Mouse (Mus musculus) midbrain, embryonic 15.5 days (tissue): ENCODE data around the gene Lsm10. TPM values are rescaled to one million over a fixed set of nuclear protein-coding genes. Genes with fewer than 3 reads are reported as not detected.

Source experiments
- ATAC-seq: fragments of 200-750 bp; cut with Nextera tagmentation; replicated peaks from 2 replicates; pipeline ENCODE4 v1.8.0; 2017; ENCODE audit warnings: moderate TSS enrichment
- H3K27ac ChIP-seq: fragments of 300-500 bp; sonication (generic); 2 replicates; pipeline ENCODE4 v1.5.1; 2015; ENCODE audit warnings: mild to moderate bottlenecking, inconsistent platforms
- H3K27me3 ChIP-seq: fragments of 300-500 bp; sonication (generic); replicated peaks from 2 replicates; pipeline ENCODE4 v1.6.1; 2015; ENCODE audit warnings: inconsistent platforms
- H3K36me3 ChIP-seq: fragments of 300-500 bp; sonication (generic); replicated peaks from 2 replicates; pipeline ENCODE4 v1.6.1; 2015; ENCODE audit warnings: inconsistent platforms
- H3K4me1 ChIP-seq: fragments of 300-500 bp; sonication (generic); 2 replicates; pipeline ENCODE4 v1.6.1; 2015; ENCODE audit warnings: inconsistent platforms
- H3K4me2 ChIP-seq: fragments of 300-500 bp; sonication (generic); 2 replicates; pipeline ENCODE4 v1.6.1; 2015; ENCODE audit warnings: inconsistent platforms, mild to moderate bottlenecking, moderate library complexity
- H3K4me3 ChIP-seq: fragments of 300-500 bp; sonication (generic); 2 replicates; pipeline ENCODE4 v1.5.1; 2015; ENCODE audit warnings: mild to moderate bottlenecking, inconsistent platforms
- H3K9ac ChIP-seq: fragments of 300-500 bp; sonication (generic); 2 replicates; pipeline ENCODE4 v1.6.1; 2015; ENCODE audit warnings: mild to moderate bottlenecking, inconsistent platforms
- H3K9me3 ChIP-seq: fragments of 300-500 bp; sonication (generic); 2 replicates; pipeline ENCODE4 v1.6.1; 2016; ENCODE audit warnings: inconsistent platforms
- WGBS: fragments of 180-500 bp; shearing (Covaris S2); methylation state at CpG from one replicate; pipeline ENCODE4 v1.1.7; 2015; ENCODE audit warnings: mixed read lengths; 5-methylcytosine and 5-hydroxymethylcytosine counted together
- polyA plus RNA-seq: library from polyadenylated mRNA; unstranded; fragments of >200 nt; fragmentation: Nextera tagmentation; extraction: Ambion mirVana; gene quantifications from 2 replicates; pipeline ENCODE4 v1.2.1, GENCODE M21; 2015

Lsm10 gene
- polyA plus RNA-seq, 1 experiment from 2014 or later = 53.0 TPM

- H3K4me3 ChIP-seq = no peak overlapping the region; the same call in 1 of the 2 replicates
- no peak for ATAC-seq
- no peak overlapping the region for H3K9ac ChIP-seq
These were observed 5.8 kb downstream of the Lsm10 start for GRCm38 (mm10) chr4:126102061-126102841.

GRCm38 (mm10) chr4:126103057-126103581, 6.7 kb downstream of the Lsm10 start:
- no peaks in the 10 kb centered on the region for H3K36me3 ChIP-seq
- H3K27ac ChIP-seq = peak overlapping the region; percentile 84
- ATAC-seq = peak; percentile 47
- no peaks in the 10 kb centered on the region for H3K27me3 ChIP-seq
- peaks cover 58% of the 10 kb centered on the region for H3K4me1 ChIP-seq
- H3K9ac ChIP-seq = peak overlapping the region; percentile 50
- H3K9me3 ChIP-seq = no peaks in the 10 kb centered on the region
- H3K4me3 ChIP-seq = peak overlapping the region; percentile 96
- H3K4me2 ChIP-seq = peak overlapping the region; percentile 68
- under 1% methylated on average over 15 of the region's 15 CpGs for WGBS

More at GRCm38 (mm10) chr4:126102061-126102841, 5.8 kb downstream of the Lsm10 start:
- no peaks in the 10 kb centered on the region for H3K36me3 ChIP-seq
- H3K9me3 ChIP-seq = no peaks in the 10 kb centered on the region
- H3K27me3 ChIP-seq = no peaks in the 10 kb centered on the region
- 41% methylated on average over 7 of the region's 7 CpGs for WGBS
- peak overlapping the region; percentile 84 for H3K27ac ChIP-seq
- peak overlapping the region; percentile 68 for H3K4me2 ChIP-seq
- peaks cover 53% of the 10 kb centered on the region for H3K4me1 ChIP-seq

GRCm38 (mm10) chr4:126103590-126104068, 7.2 kb downstream of the Lsm10 start, which contains the start of gene Stk40:
Gene Stk40 (plus strand): TSS chr4:126103957.
- peak; percentile 96 for ATAC-seq
- Histone ChIP-seq H3K9ac (peak within 1 kb of the TSS; percentile 89), H3K27ac (peak within 1 kb of the TSS; percentile 84), H3K9me3 (no peaks in the 10 kb centered on the region), H3K4me3 (peak within 1 kb of the TSS; percentile 96), H3K27me3 (no peaks in the 10 kb centered on the region), H3K36me3 (no peaks in the 10 kb centered on the region), H3K4me1 (peaks cover 63% of the 10 kb centered on the region), H3K4me2 (peak within 1 kb of the TSS; percentile 87)
- WGBS = under 1% methylated on average over 25 of the region's 34 CpGs

GRCm38 (mm10) chr4:126104261-126105075, 8.0 kb downstream of the Lsm10 start:
- H3K4me3 ChIP-seq = peak overlapping the region; percentile 96
- no peaks in the 10 kb centered on the region for H3K36me3 ChIP-seq
- H3K27me3 ChIP-seq = no peaks in the 10 kb centered on the region
- H3K4me1 ChIP-seq = peaks cover 68% of the 10 kb centered on the region
- H3K4me2 ChIP-seq = peak overlapping the region; percentile 87
- no peaks in the 10 kb centered on the region for H3K9me3 ChIP-seq
- peak overlapping the region; percentile 84 for H3K27ac ChIP-seq
- 2% methylated on average over 34 of the region's 34 CpGs for WGBS
- ATAC-seq = peak; percentile 45
- peak overlapping the region; percentile 89 for H3K9ac ChIP-seq

- WGBS = 47% methylated on average over 7 of the region's 7 CpGs
- H3K4me3 ChIP-seq = peak overlapping the region; percentile 96
- H3K4me1 ChIP-seq = peaks cover 72% of the 10 kb centered on the region
- peak overlapping the region; percentile 87 for H3K4me2 ChIP-seq
- H3K9me3 ChIP-seq = no peaks in the 10 kb centered on the region
- no peak for ATAC-seq
- no peak overlapping the region for H3K27ac ChIP-seq
- H3K27me3 ChIP-seq = no peaks in the 10 kb centered on the region
- no peaks in the 10 kb centered on the region for H3K36me3 ChIP-seq
- H3K9ac ChIP-seq = peak overlapping the region; percentile 89; the same call in 1 of the 2 replicates
These were observed 8.8 kb downstream of the Lsm10 start for GRCm38 (mm10) chr4:126105131-126105783.

GRCm38 (mm10) chr4:126108061-126108740, 11.8 kb downstream of the Lsm10 start:
- Histone ChIP-seq H3K27me3 (no peaks in the 10 kb centered on the region), H3K4me3 (no peak overlapping the region), H3K4me2 (no peak overlapping the region; the same call in 1 of the 2 replicates), H3K9me3 (no peaks in the 10 kb centered on the region), H3K27ac (peak overlapping the region; percentile 56), H3K36me3 (no peaks in the 10 kb centered on the region), H3K4me1 (peaks cover 69% of the 10 kb centered on the region), H3K9ac (no peak overlapping the region; the same call in 1 of the 2 replicates)
- ATAC-seq = no peak
- WGBS = 20% methylated on average over 8 of the region's 8 CpGs

- 74% methylated on average over 10 of the region's 10 CpGs for WGBS
- peak overlapping the region; percentile 72 for H3K27ac ChIP-seq
- no peaks in the 10 kb centered on the region for H3K27me3 ChIP-seq
- H3K4me3 ChIP-seq = no peak overlapping the region
- H3K4me2 ChIP-seq = no peak overlapping the region
- H3K4me1 ChIP-seq = peaks cover 61% of the 10 kb centered on the region
- H3K9me3 ChIP-seq = no peaks in the 10 kb centered on the region
- no peaks in the 10 kb centered on the region for H3K36me3 ChIP-seq
- H3K9ac ChIP-seq = no peak overlapping the region
- ATAC-seq = no peak
These were observed 13.4 kb downstream of the Lsm10 start for GRCm38 (mm10) chr4:126109613-126110373.

- H3K9ac ChIP-seq = 0 out of 2 replicates have a peak overlapping the region, but pooled peaks have one; percentile 7
- peak overlapping the region; percentile 72 for H3K27ac ChIP-seq
- no peak overlapping the region for H3K4me3 ChIP-seq
- 0 out of 2 replicates have a peak overlapping the region, but pooled peaks have one; percentile 3 for H3K4me2 ChIP-seq
- no peaks in the 10 kb centered on the region for H3K36me3 ChIP-seq
- H3K9me3 ChIP-seq = no peaks in the 10 kb centered on the region
- peak; percentile 46 for ATAC-seq
- 7% methylated on average over 12 of the region's 12 CpGs for WGBS
- H3K27me3 ChIP-seq = no peaks in the 10 kb centered on the region
- H3K4me1 ChIP-seq = peaks cover 54% of the 10 kb centered on the region
These were observed 14.1 kb downstream of the Lsm10 start for GRCm38 (mm10) chr4:126110374-126111152.

GRCm38 (mm10) chr4:126111153-126111549, 14.7 kb downstream of the Lsm10 start:
- no peaks in the 10 kb centered on the region for H3K9me3 ChIP-seq
- peak overlapping the region; percentile 72 for H3K27ac ChIP-seq
- H3K27me3 ChIP-seq = no peaks in the 10 kb centered on the region
- peaks cover 48% of the 10 kb centered on the region for H3K4me1 ChIP-seq
- H3K9ac ChIP-seq = 0 out of 2 replicates have a peak overlapping the region, but pooled peaks have one; percentile 7
- 0 out of 2 replicates have a peak overlapping the region, but pooled peaks have one; percentile 3 for H3K4me2 ChIP-seq
- ATAC-seq = no peak
- H3K36me3 ChIP-seq = no peaks in the 10 kb centered on the region
- no peak overlapping the region for H3K4me3 ChIP-seq
- WGBS = 14% methylated on average over 7 of the region's 7 CpGs

- Histone ChIP-seq H3K27ac (no peak overlapping the region), H3K4me2 (no peak overlapping the region), H3K27me3 (no peaks in the 10 kb centered on the region), H3K36me3 (no peaks in the 10 kb centered on the region), H3K9ac (no peak overlapping the region), H3K9me3 (no peaks in the 10 kb centered on the region), H3K4me3 (no peak overlapping the region), H3K4me1 (peaks cover 32% of the 10 kb centered on the region)
- WGBS = 77% methylated on average over 4 of the region's 4 CpGs
- no peak for ATAC-seq
These were observed 16.8 kb downstream of the Lsm10 start for GRCm38 (mm10) chr4:126113243-126113642.
